Mouse (Mus musculus) ovary, postnatal 36 days (tissue): ENCODE data around the gene Parp1.

Source experiments
- DNase-seq: peaks from one replicate; pipeline ENCODE4 v3.0.0; 2022; ENCODE audit warnings: low spot score, mixed read lengths

Gene Parp1

DNA sequence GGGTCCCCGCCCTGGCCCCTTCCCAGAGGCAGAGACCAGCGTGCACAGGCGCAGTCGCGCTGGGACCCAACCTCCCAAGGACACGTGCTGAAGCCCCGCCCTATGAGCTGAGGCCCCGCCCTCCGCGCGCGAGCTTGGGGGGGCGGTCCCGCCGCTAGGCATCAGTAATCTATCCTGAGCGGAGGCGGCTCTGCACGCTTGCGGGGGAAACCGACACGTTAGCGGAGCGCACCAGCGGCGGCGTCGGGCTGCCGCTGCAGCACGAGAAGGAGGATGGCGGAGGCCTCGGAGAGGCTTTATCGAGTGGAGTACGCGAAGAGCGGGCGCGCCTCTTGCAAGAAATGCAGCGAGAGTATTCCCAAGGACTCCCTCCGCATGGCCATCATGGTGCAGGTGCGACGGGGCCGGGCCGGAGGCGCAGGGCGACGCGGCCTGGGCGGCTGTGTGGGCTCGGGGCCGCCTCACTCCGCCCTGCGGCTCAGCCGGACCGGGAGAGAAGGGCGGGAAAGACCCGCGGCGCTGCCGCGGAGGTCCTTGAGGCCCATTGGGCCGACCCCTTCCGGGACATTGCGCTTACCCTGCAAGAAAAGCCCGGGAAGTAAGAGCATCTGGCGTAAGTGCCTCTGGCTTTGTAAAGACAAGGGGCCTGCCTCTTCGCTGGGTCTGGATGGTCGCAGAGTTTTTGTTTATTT lies at the start of gene Parp1:
TSS of gene Parp1 (plus strand) at position 164 of the 692 bp plus-strand sequence.
- peak; percentile 98 for DNase-seq

DNA sequence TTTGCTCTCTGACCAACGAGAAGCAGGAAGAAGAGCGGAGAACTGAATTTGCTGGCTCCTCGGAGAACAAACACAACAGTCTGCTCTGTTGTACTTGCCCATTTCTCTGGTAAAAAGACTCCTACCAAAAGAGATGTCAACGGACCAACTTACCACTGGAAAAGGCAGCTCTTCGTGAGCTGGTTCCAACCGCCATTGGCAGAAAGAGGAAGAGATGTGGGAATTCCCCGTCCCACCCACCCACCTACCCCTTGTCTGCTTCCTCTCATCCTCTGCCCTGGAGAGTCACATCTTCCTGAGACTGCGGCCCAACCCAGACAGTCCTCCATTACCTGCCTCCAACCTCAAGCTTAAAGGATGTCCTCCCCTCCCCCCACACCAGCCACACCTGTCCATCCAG lies 49.2 kb upstream of the Parp1 start:
- no peak for DNase-seq

DNA sequence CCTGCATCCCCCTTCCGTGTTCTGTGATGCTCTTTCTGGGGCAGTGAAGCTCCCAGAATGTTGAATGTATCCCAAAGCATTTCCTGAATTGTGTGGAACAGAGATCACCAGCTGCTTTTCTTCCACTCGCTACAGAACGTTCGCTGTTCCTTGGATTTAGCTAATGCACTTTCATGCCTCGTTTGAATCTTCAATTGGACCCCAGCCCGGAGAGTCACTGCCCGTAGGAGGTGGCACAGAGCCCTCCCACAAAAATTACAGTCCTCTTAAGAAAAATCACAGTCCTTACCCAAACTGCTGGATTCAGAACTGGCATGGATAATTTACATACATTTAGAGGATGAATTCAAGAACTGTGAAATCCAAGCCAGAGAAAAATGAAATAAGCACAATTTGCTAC lies 48.5 kb upstream of the Parp1 start:
- no peak for DNase-seq

DNA sequence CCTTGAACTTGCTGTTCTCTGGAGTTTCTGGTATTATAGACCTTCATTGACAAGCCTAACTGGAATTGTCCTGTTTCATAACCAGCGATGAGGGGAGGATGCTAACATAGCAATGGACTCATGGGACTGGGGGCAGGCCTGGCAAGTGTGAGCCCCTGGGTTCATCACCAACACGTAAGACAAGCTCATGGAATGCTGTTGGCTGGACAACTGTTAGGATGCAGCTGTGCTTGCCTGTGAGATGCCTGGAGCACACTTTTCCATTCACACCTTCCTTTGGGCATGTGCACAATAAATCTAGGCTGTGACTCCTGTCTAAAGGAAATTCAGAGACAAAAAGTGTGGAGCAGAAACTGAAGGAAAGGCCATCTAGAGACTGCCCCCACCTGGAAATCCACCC lies 45.4 kb upstream of the Parp1 start:
- no peak for DNase-seq

DNA sequence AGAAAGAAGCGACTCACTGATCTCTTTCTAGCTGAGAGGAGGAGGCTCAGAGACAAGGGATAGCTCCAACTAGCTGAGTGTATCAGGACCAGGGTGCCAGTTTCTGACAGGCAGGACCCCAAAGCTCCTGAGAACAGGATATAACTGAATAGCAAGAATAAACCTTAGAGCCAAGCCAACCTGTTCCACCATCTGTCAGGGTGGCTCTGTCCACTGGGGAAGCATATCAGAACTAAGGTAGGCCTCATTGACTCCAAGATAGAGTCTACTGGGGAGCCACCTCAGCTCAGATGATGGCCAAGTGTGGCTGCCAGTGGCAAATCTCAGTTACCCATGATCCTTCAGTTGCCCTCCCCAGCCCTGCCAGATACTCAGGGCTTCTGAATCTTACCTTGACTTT lies 43.4 kb upstream of the Parp1 start:
- no peak for DNase-seq

DNA sequence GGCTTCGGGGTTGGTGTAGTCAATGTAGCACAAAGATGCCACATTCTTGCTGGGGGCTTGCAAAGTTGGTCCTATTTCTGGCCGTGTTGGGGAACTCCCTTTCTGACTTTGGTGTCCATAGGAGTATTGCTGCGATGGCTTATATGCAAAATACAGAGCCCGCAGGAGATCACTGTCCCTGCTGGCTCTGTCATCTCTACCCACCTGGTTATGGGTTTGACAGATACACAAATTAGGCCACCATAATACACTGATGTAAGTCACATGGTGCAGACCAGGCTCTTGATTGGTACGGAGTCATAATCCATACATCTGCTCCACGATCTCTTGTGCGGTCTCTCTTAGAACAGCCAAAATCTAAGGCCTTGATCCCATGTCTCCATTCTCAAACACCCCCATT lies 38.9 kb upstream of the Parp1 start:
- no peak for DNase-seq

DNA sequence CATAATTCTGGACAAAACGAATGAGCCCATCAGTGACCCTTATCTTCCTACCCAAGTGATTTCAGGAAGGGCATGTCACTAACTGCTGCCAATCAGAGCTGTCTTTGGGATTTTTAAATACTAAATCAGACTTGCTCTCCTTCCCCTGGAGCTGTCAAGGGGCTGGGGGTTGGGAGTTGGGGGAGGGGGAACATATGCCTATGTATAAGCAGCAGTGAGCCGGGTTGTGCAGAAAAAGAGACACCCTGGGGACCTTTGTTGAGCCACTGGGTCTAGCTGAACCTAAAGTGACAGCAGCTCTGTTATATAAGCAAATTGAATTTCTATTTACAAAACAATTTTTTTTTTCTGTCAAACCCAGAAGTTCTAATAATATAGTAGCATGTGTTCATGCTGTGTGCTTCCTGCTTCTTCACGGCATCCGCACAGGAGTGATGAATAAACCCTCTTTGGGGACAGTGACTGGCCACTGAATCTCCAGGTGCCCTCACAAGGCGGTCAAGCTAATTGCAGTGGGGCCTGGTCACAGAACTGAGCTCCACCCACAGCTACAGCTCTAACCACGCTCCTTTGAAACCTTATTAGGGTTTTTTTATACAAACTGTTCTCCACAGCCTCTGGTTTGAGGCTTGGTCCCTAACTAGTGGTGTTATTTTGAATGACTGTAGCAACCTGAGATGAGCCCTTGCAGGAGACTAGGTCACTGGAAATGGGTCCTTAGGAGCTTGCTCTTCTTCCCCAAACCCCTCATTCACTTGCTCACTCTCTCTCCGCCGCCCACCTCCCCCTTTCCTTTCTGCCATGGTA lies 38.1 kb upstream of the Parp1 start:
- DNase-seq = no peak

DNA sequence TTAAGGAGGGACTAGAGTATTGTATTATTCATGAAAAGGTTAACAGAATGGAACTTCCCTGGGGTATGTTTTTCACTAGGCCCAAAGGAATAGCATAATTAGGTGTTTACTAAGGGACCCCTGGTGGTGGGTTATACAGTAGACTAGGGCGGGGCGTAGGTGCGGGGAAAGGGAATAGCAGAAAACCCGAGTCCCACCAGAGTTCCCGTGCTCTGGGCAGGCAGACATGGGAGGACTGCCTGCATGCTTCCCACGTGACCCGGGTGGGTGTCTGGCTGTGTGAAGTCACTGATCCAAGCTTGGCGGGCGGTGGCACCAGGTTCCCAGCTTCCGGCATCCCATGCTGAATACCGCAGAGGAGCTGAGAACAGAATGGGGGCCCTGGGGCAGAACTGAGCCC lies 36.1 kb upstream of the Parp1 start:
- DNase-seq = no peak

DNA sequence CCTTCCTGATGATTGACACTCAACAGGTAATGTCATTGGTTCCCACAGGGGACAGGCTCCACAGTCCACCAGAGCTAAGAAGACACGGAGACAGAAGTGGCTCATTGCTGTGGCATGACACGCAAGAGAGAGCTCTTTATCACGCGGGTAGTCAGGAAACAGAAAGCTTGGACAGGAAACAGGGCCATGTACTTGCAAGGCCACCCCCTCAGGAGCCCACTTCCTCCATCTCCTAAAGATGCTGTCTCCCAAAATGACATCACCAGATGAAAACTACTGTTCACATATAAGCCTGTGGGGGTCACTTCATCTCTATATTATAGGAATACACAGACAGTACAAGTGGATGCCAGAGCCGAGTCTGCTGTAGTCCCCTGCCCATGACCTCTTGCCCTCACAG lies 32.0 kb upstream of the Parp1 start:
- no peak for DNase-seq

DNA sequence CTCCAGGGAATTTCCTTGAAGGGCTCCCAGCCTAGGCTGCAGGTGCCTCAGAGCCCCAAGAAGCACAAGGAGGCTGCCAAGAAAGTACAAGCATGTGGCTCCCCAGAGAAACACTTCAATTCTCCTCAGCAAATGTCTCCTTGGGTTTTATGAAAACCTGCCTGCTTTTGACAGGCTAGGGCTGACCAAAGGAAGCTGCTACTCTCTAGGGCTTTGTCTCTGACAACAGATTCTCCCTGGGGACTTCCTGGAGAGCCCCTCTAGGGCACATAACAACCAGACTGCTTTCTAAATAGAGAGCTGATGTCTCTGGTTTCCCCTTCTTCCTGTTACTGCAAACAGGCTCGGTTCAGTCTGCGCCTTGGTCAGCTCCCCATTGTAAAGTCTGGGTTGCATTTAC lies 27.5 kb upstream of the Parp1 start:
- DNase-seq = no peak

DNA sequence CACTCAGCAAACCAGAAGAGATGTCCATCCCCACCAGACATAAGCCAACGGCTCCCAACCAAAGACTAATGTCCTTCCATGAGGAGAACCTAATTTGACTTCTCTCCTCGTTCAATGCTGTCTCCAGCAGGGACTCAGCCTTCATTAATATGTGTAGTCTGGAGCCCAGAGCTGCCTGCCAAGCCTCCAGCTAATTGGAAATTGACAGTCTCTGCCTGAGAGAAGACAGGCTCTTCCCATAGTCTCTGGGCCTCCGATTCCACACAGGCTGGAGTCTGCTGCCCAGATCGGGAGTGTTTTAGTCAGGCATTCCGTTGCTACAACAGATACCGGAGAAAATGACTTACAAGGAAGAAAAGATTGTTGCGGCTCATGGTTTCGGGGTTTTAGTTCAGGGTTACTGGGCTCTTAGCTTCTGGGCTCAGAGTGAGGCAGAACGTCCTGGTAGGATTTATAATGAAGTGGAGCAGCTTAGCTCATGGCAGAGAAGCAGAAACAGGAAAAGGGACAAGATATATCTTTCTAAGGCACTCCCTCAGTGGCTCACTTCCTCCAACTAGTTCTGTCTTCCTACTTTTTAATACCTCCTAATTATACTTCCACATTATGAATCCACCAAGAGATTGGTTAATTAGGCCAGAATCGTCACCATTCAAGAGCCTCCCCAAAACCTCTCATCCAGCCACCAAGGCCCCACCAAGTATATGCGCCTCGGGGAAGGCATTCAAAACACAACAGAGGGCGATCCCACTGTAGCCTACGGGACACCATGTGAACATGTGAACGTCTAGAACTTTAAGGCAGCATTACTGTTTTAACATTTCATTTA lies 26.6 kb upstream of the Parp1 start:
- DNase-seq = no peak

DNA sequence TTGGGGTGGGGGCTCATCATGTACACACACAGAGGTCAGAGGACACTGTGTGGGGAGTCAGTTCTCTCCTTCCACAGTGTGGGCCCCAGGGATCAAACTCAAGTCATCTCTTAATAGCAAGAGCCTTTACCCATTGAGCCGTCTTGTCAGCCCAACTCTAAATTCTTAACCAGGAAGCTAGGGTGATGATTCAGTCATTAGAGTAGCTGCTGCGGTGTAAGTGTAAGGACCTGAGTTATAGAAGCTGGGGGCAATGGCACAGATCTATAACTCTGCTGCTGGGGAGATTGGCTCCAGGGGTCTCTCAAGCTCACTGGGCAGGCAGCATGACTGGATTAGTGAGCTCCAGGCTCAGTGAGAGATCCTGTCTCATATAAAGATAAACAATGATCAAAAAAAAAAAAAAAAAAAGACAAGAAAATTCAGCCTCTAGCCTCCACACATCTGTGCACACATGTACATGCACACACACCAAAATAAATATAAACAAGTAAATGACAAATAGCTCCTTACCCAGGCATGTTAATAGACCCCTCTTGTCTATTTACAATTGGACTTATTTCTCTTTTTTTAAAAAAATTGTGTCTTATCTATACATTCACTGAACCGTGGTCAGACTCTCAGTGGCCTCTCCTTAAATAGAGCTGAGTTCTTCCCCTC lies 25.9 kb upstream of the Parp1 start:
- no peak for DNase-seq

DNA sequence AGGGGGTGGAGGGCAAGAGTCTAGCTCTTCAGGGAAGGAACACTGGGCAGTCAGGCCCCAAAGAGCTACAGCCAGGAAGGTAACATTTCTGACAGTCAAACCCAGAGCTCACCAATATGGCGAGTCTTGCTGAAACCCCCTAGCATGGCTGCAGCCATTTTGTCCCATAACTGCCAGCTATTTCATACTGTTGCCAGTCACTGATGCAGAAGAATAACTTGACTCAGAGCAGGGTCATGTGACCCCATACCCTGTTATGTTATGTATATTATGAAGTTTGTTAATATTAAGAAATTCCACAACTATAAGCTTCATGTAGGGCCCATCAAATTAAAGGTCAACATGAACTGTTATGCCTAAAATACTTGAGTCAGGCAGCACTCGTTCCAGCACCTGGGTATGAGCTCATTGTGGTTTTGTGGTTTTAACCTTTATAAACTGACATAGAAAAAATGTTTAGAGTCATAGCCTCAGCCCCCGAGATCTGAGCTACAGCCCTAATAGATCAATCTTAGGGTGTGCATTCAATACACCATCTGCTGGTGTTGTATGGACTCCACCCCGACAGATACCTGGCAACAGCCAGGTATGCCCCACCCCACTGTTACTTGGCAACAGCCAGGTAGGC lies 22.7 kb upstream of the Parp1 start:
- no peak for DNase-seq

DNA sequence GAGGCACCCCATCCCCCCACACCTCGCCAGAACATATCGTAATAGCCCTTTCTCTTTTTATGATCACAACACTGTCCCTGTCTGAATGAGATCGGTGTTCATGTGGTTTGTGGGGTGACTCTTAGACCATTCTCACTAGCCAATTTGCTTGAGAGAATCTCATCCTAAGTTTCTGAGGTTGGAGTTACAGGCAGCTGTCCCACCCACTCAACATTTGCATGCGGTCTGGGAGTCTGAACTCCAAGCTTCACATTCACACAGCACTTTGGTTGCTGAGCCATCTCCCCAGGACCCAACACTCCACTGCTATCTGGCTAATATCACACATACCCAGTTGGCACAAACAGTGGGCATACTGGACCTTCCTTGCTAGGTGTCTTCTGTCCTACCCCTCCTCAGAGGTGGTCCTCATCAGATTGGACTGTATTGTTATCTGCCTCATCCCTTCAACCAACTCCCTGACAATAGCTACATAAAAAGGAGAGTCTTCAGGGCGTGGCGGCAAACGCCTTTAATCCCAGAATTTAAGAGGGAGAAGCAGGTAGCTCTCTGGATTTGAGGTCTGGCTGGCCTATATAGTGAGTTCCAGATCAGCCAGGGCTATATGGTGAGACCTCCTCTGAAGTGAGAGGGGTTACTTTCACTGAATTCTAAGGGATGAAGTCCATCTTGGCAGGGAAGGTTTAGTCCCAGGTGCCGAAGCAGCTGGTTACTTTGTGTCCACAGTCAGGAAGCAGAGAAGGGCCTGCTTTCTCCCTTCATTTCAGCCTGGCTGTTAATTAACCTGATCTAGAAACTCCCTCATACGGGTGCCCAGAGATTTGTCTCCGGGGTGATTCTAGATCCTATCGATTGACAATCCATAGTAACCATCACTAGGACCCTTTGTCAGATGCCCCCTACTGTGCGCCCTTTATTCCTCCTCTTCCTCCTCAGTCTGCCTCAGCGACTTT lies 21.6 kb upstream of the Parp1 start:
- DNase-seq = no peak

DNA sequence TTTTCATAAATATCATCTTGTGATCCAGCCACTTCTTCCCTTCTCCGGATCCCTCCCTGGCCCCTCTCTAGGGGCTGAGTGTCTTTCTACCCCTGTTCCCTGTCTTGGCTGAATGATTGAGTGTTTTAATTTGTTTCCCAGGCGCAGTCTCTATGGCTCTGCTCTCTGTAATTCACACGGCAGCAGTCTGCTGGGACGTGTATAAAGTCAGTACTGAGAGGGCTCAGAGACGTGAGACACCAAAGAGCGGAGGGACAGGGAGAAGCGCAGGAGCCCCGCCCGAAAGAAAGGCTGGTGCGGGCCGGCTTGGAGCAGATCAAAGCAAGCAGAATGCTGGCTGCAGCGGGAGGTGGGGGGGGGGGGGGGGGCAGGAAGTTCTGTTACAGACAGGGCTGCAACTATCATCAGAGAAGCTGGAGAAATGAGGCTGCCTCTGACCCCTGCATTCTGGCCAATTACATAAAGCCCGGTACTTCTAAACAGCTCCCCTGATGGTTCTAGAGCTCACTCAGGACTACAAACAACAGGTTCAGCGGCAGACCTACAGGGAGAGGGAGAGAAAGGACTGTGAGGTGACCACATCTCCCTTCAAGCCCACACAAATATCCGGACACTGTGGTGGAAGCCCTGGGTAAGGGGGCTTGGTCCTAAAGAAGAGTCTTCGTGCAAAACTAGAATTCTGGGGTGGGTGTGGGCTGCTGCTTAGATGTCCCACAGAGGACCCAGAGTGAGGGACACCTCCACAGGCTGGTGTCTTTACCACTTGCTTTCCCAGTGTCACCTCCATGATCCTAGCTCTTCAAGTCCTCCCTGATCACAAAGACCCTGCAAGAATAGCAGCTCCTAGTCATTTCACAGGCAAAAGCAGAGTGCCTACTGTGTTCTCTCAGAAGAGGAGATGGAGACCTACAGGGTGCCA lies 20.7 kb upstream of the Parp1 start:
- DNase-seq = no peak

DNA sequence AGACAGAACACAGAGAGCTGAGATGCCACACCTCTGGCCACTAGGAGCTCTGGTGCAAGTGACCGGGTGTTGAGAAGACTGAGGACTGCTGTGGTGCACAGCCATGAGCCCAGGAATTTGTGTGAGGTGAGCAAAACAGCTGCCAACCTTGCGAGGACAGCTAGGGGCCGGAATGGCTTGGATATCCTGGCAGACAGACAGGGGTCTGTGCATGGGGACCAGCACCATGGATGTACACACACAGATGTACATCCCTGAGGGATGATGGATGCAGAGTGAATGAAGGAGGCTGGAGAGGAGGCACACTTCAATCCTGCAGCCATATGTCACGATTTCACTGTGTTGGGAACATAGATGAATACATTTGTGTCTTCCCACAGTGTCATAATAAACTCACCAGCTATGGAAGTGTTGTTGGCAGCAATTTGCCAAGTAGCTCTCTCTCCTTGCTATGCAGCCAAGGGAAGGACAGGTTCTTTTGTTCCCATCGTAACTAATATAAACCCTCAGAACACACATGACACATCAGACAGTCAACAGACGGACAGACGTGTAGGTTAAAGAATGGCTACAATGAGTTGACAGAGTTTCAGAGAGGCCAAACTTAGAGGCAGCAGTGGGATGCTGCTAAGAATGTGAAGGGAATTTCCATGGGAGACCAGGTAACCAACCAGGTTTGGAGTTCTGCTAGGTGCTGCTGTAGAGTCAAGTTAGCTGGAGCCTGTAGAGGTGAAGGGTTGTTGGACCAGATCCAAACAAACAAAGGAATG lies 19.0 kb upstream of the Parp1 start:
- no peak for DNase-seq

DNA sequence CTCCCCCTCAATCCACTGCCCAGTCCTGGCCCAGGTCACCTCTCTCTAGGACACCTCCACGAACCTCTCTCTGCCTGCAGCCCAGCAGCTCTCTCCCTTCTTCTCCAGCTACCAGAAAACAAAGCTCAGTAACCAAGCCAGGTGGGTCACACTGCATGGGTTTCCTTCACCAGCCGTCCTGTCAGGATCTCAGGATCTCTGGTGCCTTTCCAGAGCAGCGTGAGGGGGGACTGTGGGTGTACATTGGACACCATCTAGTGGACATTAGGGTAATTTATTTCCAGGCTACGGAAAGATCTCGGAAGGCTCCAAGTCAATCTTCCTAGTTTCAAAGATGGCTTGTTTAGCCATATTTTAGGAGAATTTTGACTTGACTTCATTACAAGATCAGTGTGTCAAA lies 18.0 kb upstream of the Parp1 start:
- no peak for DNase-seq

DNA sequence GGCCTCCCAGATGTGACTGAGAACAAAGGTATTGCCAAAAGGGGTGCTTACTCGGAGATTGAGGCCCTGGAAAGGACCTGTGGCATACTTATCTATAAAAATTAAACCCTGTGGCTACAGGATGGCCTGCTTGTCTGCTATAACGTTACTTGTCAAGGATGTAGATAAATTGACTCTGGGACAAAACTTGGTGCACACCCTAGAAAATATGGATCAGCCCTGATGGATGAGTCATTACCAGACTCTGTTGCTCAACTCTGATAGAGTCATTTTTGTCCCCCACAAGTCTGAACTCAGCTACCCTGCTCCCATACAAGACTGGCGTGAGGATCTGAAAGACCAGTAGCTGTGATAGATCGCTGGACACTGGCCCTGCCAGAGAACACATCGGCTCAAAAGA lies 11.8 kb upstream of the Parp1 start:
- no peak for DNase-seq

DNA sequence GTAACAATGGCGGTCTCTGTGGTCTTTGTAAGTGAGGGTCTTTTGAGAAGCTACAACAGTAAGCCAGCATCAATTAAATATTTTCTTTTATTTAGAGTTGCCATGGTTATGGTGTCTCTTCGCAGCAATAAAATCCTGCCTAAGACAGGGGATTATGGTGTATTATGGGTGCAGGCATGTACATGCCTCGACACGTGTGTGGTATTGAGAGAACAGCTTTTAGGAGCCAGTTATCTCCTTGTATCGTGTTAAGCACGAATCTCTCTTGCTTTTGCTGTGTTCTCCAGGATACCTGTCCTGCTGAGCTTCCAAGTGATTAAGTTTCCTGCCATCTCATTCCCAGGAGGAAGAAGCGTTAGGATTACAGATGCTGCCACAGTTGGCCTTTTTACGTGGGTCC lies 9.3 kb upstream of the Parp1 start:
- no peak for DNase-seq
